Comparison of ENCODE assay signal across 8 mouse cellular contexts in genomic region chr8:119802592-119802991, GRCm38 (mm10). TPM values are rescaled to one million over a fixed set of nuclear protein-coding genes. Genes with fewer than 3 reads are reported as not detected.
A peak's percentile ranks its signal among the peaks of the same experiment; 100 is the strongest.
DNase-seq lines count a peak whose midpoint lies in the region; ATAC-seq and TF ChIP-seq lines count a peak whose summit lies in the region.
"Had no signal": no experiment of that assay in that cellular context is flagged by ENCODE, and none has a peak within 500 bp of the region (broad histone marks: within the 10 kb centered on the region; RNA-seq: fewer than 3 reads in every experiment).

No protein-coding gene starts in this region.

- no peak overlapping the region for H3K4me2 ChIP-seq in forebrain, embryonic 15.5 days (replicated peaks)

- TF ChIP-seq CTCF in layer of hippocampus, adult 2 months (conservative IDR thresholded peaks at IDR 0.05): peak; percentile 70
- TF ChIP-seq CTCF in brain, embryonic 14.5 days (IDR thresholded peaks at IDR 0.05; ENCODE audit: borderline replicate concordance, extremely low read depth, insufficient read depth, insufficient read length): peak; percentile 25; the same call in 1 of the 2 replicates

- no peaks in the 10 kb centered on the region for H3K9me3 ChIP-seq in forebrain, embryonic 15.5 days

- peaks cover 50% of the 10 kb centered on the region for H3K4me1 ChIP-seq in forebrain, embryonic 15.5 days

- no peak overlapping the region for H3K9ac ChIP-seq in forebrain, embryonic 15.5 days (replicated peaks)

- H3K27ac ChIP-seq in layer of hippocampus, adult 2 months: no peak overlapping the region
- no peak overlapping the region for H3K27ac ChIP-seq in forebrain, embryonic 15.5 days (replicated peaks)

- H3K27me3 ChIP-seq in forebrain, embryonic 15.5 days: no peaks in the 10 kb centered on the region

- 86% methylated on average over 1 of the region's 1 CpGs for WGBS in forebrain, embryonic 15.5 days

- DNase-seq in layer of hippocampus, adult 2 months (ENCODE audit: low spot score in 2 of 2): no peak
- DNase-seq in layer of hippocampus, postnatal 10 days (ENCODE audit: low spot score in 2 of 2): no peak
- DNase-seq in thymus, postnatal 25 days: peak; percentile 36
- DNase-seq in thymus, adult 18-20 months: no peak
- no peak for DNase-seq in brain, embryonic 14.5 days (ENCODE audit: low read depth)
- DNase-seq in cerebellum, postnatal 25 days: no peak
- DNase-seq: kidney, adult 11 months had no signal

- no peaks in the 10 kb centered on the region for H3K36me3 ChIP-seq in forebrain, embryonic 15.5 days

- no peak for ATAC-seq in forebrain, embryonic 15.5 days (replicated peaks)

- H3K4me3 ChIP-seq in layer of hippocampus, adult 2 months: no peak overlapping the region
- no peak overlapping the region for H3K4me3 ChIP-seq in forebrain, embryonic 15.5 days

- no peak for TF ChIP-seq POLR2A in brain, embryonic 14.5 days (IDR thresholded peaks at IDR 0.05; ENCODE audit: borderline replicate concordance, extremely low read depth, insufficient read depth, insufficient read length, poor library complexity, severe bottlenecking)

RNA-seq across cellular contexts. Expression of gene Tldc1, which starts 24.4 kb away (rescaled TPM):
- total RNA-seq in layer of hippocampus, adult 2 months (2021): 10 to 100 TPM; 15.2 to 15.5 TPM
- total RNA-seq in layer of hippocampus, postnatal 10 days (2021): 10 to 100 TPM; 16.3 to 18.3 TPM
- polyA plus RNA-seq in brain, embryonic 14.5 days (2012; rRNA removed): 13.5 and 16.1 TPM in 2 replicates
- 14.5 and 14.9 TPM in 2 replicates for polyA plus RNA-seq in forebrain, embryonic 15.5 days (2015; fragmentation: Nextera tagmentation; extraction: Ambion mirVana)

RNA-seq across cellular contexts. Expression of gene Cotl1, which starts 37.8 kb away (rescaled TPM):
- total RNA-seq in layer of hippocampus, adult 2 months (2021): 100 to 1,000 TPM; 138 to 139 TPM
- 100 to 1,000 TPM; 129 to 134 TPM for total RNA-seq in layer of hippocampus, postnatal 10 days (2021)
- polyA plus RNA-seq in brain, embryonic 14.5 days (2012; rRNA removed): 273 and 336 TPM in 2 replicates
- 127 and 138 TPM in 2 replicates for polyA plus RNA-seq in forebrain, embryonic 15.5 days (2015; fragmentation: Nextera tagmentation; extraction: Ambion mirVana)

RNA-seq across cellular contexts. Expression of gene Klhl36, which starts 59.5 kb away (rescaled TPM):
- 1 to 10 TPM; 7.7 to 8.4 TPM for total RNA-seq in layer of hippocampus, adult 2 months (2021)
- total RNA-seq in layer of hippocampus, postnatal 10 days (2021): 1 to 10 TPM; 7.4 to 9.3 TPM
- polyA plus RNA-seq in brain, embryonic 14.5 days (2012; rRNA removed): 16.2 and 17.6 TPM in 2 replicates
- polyA plus RNA-seq in forebrain, embryonic 15.5 days (2015; fragmentation: Nextera tagmentation; extraction: Ambion mirVana): 15.3 and 15.4 TPM in 2 replicates
